Mouse (Mus musculus): ENCODE results near the gene Eid3.

DNA sequence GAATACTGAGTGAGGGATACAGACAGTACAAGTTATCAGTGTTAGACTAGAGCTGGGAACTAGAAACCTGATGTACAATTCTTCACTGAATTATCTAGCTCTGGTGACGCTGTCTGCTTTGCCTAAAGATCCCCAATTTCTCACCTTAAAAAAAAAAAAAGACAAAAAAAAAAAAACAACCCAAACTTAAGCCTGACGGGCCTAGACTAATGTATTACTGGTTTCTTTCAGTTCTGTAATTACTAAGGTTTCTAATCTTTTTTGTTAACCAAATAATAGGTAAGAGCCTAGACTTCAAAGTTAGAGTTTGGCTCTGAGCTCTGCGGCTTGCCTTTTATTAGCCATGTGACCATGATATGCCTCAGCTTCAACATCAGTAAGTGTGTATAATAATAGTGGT lies 30.5 kb upstream of the Eid3 start:
- TF ChIP-seq CTCF (IDR thresholded peaks at IDR 0.05; ENCODE audit: control insufficient read depth, insufficient read depth, insufficient read length) (no peak), MYOG (IDR thresholded peaks at IDR 0.05; ENCODE audit: control insufficient read depth, extremely low read depth, insufficient read length) (no peak), MAX (IDR thresholded peaks at IDR 0.05) (no peak), CEBPB (IDR thresholded peaks at IDR 0.05; ENCODE audit: low read depth) (no peak), FOSL1 (IDR thresholded peaks at IDR 0.05; ENCODE audit: insufficient read depth, low read length, poor library complexity, severe bottlenecking) (no peak)
